ENCODE assay signal across 10 mouse cellular contexts in the genomic region with DNA sequence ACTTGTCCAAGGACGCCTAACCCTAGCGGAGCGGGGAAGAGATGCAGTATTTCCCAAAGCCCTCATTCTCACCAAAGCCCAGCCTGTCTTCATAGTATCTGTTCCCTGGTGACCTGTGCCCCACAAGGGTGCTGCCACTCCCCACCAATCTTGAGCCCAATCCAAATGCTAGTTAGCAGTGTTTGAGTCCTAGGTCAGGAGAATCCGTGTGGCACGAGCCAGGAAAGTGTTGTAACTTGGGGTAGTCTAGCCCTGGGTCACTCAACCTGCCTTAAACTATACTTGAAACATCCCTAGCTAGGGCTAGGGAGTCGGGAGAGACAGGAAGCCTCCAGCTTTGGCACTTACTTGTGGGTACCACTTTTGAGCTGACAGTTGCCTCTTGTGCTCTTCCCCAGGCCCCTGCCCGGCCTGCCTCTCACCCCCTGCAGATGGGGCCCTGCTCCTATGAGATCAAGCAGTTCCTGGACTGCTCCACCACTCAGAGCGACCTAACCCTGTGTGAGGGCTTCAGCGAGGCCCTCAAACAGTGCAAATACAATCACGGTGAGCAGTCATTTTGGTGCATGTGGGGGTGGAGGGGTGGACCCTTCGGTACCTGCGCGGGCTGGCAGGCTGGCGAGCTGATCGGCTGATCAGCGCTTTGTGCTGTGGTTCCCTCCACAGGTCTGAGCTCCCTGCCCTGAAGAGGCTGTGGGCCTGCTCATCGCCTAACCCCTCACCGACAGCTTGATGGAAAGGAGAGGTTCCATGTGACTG. TPM values are rescaled to one million over a fixed set of nuclear protein-coding genes. Genes with fewer than 3 reads are reported as not detected.
A peak's percentile ranks its signal among the peaks of the same experiment; 100 is the strongest.
DNase-seq lines count a peak whose midpoint lies in the region; ATAC-seq and TF ChIP-seq lines count a peak whose summit lies in the region.
"Had no signal": no experiment of that assay in that cellular context is flagged by ENCODE, and none has a peak within 500 bp of the region (broad histone marks: within the 10 kb centered on the region; RNA-seq: fewer than 3 reads in every experiment).

No protein-coding gene starts in this region.

- no peaks in the 10 kb centered on the region for H3K9me3 ChIP-seq in embryonic facial prominence, embryonic 12.5 days
- H3K9me3 ChIP-seq in embryonic facial prominence, embryonic 10.5 days = no peaks in the 10 kb centered on the region
- H3K9me3 ChIP-seq in lung, embryonic 16.5 days (ENCODE audit: control insufficient read depth, low read length) = no peaks in the 10 kb centered on the region
- no peaks in the 10 kb centered on the region for H3K9me3 ChIP-seq in hindbrain, embryonic 14.5 days (ENCODE audit: control insufficient read depth, low read length)
- H3K9me3 ChIP-seq: limb, embryonic 12.5 days had no signal

- DNase-seq in embryonic facial prominence, embryonic 10.5 days (ENCODE audit: low spot score) = no peak
- no peak for DNase-seq in lung, postnatal 14 days
- no peak for DNase-seq in hindbrain, embryonic 14.5 days (ENCODE audit: low spot score)
- no peak for DNase-seq in ovary, adult 18-20 months (ENCODE audit: low spot score)
- DNase-seq in urinary bladder, postnatal 14 days (ENCODE audit: low spot score) = no peak

- no peak for TF ChIP-seq CTCF in small intestine, adult 2 months (IDR thresholded peaks at IDR 0.05; ENCODE audit: extremely low read depth, insufficient read length, insufficient replicate concordance, low read depth, low read length)

- H3K27ac ChIP-seq in embryonic facial prominence, embryonic 12.5 days = no peak overlapping the region
- H3K27ac ChIP-seq in embryonic facial prominence, embryonic 10.5 days (replicated peaks) = no peak overlapping the region
- H3K27ac ChIP-seq in lung, embryonic 16.5 days (ENCODE audit: low read length) = no peak overlapping the region
- no peak overlapping the region for H3K27ac ChIP-seq in hindbrain, embryonic 14.5 days
- H3K27ac ChIP-seq in small intestine, adult 2 months (ENCODE audit: insufficient read depth, low read depth, low read length) = no peak overlapping the region
- H3K27ac ChIP-seq: limb, embryonic 12.5 days had no signal

- peaks cover 28% of the 10 kb centered on the region for H3K27me3 ChIP-seq in embryonic facial prominence, embryonic 12.5 days
- H3K27me3 ChIP-seq in embryonic facial prominence, embryonic 10.5 days (replicated peaks; ENCODE audit: low read depth, poor library complexity, severe bottlenecking) = peaks cover 83% of the 10 kb centered on the region
- H3K27me3 ChIP-seq in lung, embryonic 16.5 days (ENCODE audit: control insufficient read depth, insufficient read depth, low read depth, low read length) = peaks cover 10% of the 10 kb centered on the region
- H3K27me3 ChIP-seq in hindbrain, embryonic 14.5 days (ENCODE audit: control insufficient read depth, insufficient read depth, low read length) = peaks cover 11% of the 10 kb centered on the region; the same call in 1 of the 2 replicates
- 0 out of 2 replicates have a peak, but pooled peaks cover 2% of the 10 kb centered on the region for H3K27me3 ChIP-seq in small intestine, adult 2 months (ENCODE audit: control insufficient read depth, insufficient read depth, low read length)
- H3K27me3 ChIP-seq: Patski had no signal

- H3K4me3 ChIP-seq in embryonic facial prominence, embryonic 12.5 days = no peak overlapping the region
- H3K4me3 ChIP-seq in embryonic facial prominence, embryonic 10.5 days = no peak overlapping the region
- H3K4me3 ChIP-seq in lung, embryonic 16.5 days (ENCODE audit: low read length) = no peak overlapping the region
- no peak overlapping the region for H3K4me3 ChIP-seq in hindbrain, embryonic 14.5 days (replicated peaks; ENCODE audit: low read length)
- H3K4me3 ChIP-seq in small intestine, adult 2 months (ENCODE audit: low read depth, low read length) = peak overlapping the region; percentile 25

- no peak for ATAC-seq in embryonic facial prominence, embryonic 12.5 days (ENCODE audit: insufficient number of reproducible peaks, insufficient read depth, low FRiP score, low TSS enrichment)
- no peak for ATAC-seq in lung, embryonic 16.5 days (ENCODE audit: low read depth)
- no peak for ATAC-seq in hindbrain, embryonic 14.5 days (ENCODE audit: low FRiP score)

- TF ChIP-seq POLR2A in small intestine, adult 2 months (IDR thresholded peaks at IDR 0.05; ENCODE audit: low read depth, low read length) = no peak

- no peak overlapping the region for H3K9ac ChIP-seq in embryonic facial prominence, embryonic 12.5 days
- no peak overlapping the region for H3K9ac ChIP-seq in lung, embryonic 16.5 days (ENCODE audit: low read length)
- H3K9ac ChIP-seq in hindbrain, embryonic 14.5 days = no peak overlapping the region
- H3K9ac ChIP-seq: limb, embryonic 12.5 days had no signal

- WGBS in embryonic facial prominence, embryonic 12.5 days = 32% methylated on average over 18 of the region's 18 CpGs
- WGBS in embryonic facial prominence, embryonic 10.5 days = 32% methylated on average over 18 of the region's 18 CpGs
- 42% methylated on average over 18 of the region's 18 CpGs for WGBS in lung, embryonic 16.5 days
- WGBS in hindbrain, embryonic 14.5 days = 34% methylated on average over 18 of the region's 18 CpGs
- 62% methylated on average over 18 of the region's 18 CpGs for WGBS in small intestine, adult 2 months

- peaks cover 17% of the 10 kb centered on the region for H3K4me1 ChIP-seq in embryonic facial prominence, embryonic 12.5 days
- peaks cover 45% of the 10 kb centered on the region for H3K4me1 ChIP-seq in embryonic facial prominence, embryonic 10.5 days
- H3K4me1 ChIP-seq in lung, embryonic 16.5 days (replicated peaks; ENCODE audit: control insufficient read depth, insufficient read depth, low read length) = peaks cover 11% of the 10 kb centered on the region
- H3K4me1 ChIP-seq in hindbrain, embryonic 14.5 days (replicated peaks; ENCODE audit: control insufficient read depth, insufficient read depth, low read length) = peaks cover 20% of the 10 kb centered on the region
- H3K4me1 ChIP-seq in small intestine, adult 2 months (ENCODE audit: control insufficient read depth, insufficient read depth, insufficient read length, low read length) = peaks cover 16% of the 10 kb centered on the region

- 0 out of 2 replicates have a peak overlapping the region, but pooled peaks have one; percentile 1 for H3K4me2 ChIP-seq in embryonic facial prominence, embryonic 12.5 days (replicated peaks)
- 0 out of 2 replicates have a peak overlapping the region, but pooled peaks have one; percentile 5 for H3K4me2 ChIP-seq in lung, embryonic 16.5 days (ENCODE audit: low read depth, low read length)
- peak overlapping the region; percentile 69; the same call in 1 of the 2 replicates for H3K4me2 ChIP-seq in hindbrain, embryonic 14.5 days (replicated peaks)

- H3K36me3 ChIP-seq in embryonic facial prominence, embryonic 12.5 days = no peaks in the 10 kb centered on the region
- no peaks in the 10 kb centered on the region for H3K36me3 ChIP-seq in embryonic facial prominence, embryonic 10.5 days (replicated peaks)
- H3K36me3 ChIP-seq in lung, embryonic 16.5 days (ENCODE audit: control insufficient read depth, insufficient read depth, low read length) = no peaks in the 10 kb centered on the region
- H3K36me3 ChIP-seq in hindbrain, embryonic 14.5 days (replicated peaks; ENCODE audit: control insufficient read depth, insufficient read depth) = no peaks in the 10 kb centered on the region
- peaks cover 4% of the 10 kb centered on the region for H3K36me3 ChIP-seq in small intestine, adult 2 months (ENCODE audit: control insufficient read depth, insufficient read depth, low read length)
- H3K36me3 ChIP-seq: limb, embryonic 12.5 days had no signal

RNA-seq across cellular contexts. Expression of gene Mmp11, which starts 0.8 kb away (rescaled TPM):
- polyA plus RNA-seq in embryonic facial prominence, embryonic 12.5 days (2016; fragmentation: Nextera tagmentation; extraction: Ambion mirVana) = 110 and 112 TPM in 2 replicates
- 36.7 and 46.4 TPM in 2 replicates for polyA plus RNA-seq in embryonic facial prominence, embryonic 10.5 days (2016; fragmentation: Nextera tagmentation; extraction: Ambion mirVana)
- 74.1 and 77.1 TPM in 2 replicates for polyA plus RNA-seq in lung, embryonic 16.5 days (2015; fragmentation: Nextera tagmentation; extraction: Ambion mirVana)
- polyA plus RNA-seq in hindbrain, embryonic 14.5 days (2014; fragmentation: Nextera tagmentation; extraction: Ambion mirVana) = 16.8 and 18.0 TPM in 2 replicates
- 3.4 and 7.5 TPM in 2 replicates for polyA plus RNA-seq in small intestine, adult 2 months (2012; rRNA removed)

RNA-seq across cellular contexts. Expression of gene Gm867, which starts 3.4 kb away (rescaled TPM):
- 0.31 and 0.37 TPM in 2 replicates for polyA plus RNA-seq in embryonic facial prominence, embryonic 12.5 days (2016; fragmentation: Nextera tagmentation; extraction: Ambion mirVana)
- 0.29 and 0.56 TPM in 2 replicates for polyA plus RNA-seq in embryonic facial prominence, embryonic 10.5 days (2016; fragmentation: Nextera tagmentation; extraction: Ambion mirVana)
- polyA plus RNA-seq in lung, embryonic 16.5 days (2015; fragmentation: Nextera tagmentation; extraction: Ambion mirVana) = 0.97 and 1.0 TPM in 2 replicates
- 2.4 and 3.1 TPM in 2 replicates for polyA plus RNA-seq in hindbrain, embryonic 14.5 days (2014; fragmentation: Nextera tagmentation; extraction: Ambion mirVana)
- not detected in 2 replicates for polyA plus RNA-seq in small intestine, adult 2 months (2012; rRNA removed)

RNA-seq across cellular contexts. Expression of gene Chchd10, which starts 4.2 kb away (rescaled TPM):
- 10.2 and 11.8 TPM in 2 replicates for polyA plus RNA-seq in embryonic facial prominence, embryonic 12.5 days (2016; fragmentation: Nextera tagmentation; extraction: Ambion mirVana)
- polyA plus RNA-seq in embryonic facial prominence, embryonic 10.5 days (2016; fragmentation: Nextera tagmentation; extraction: Ambion mirVana) = 8.4 and 9.6 TPM in 2 replicates
- 68.7 and 70.0 TPM in 2 replicates for polyA plus RNA-seq in lung, embryonic 16.5 days (2015; fragmentation: Nextera tagmentation; extraction: Ambion mirVana)
- polyA plus RNA-seq in hindbrain, embryonic 14.5 days (2014; fragmentation: Nextera tagmentation; extraction: Ambion mirVana) = 148 TPM in 2 replicates
- polyA plus RNA-seq in small intestine, adult 2 months (2012; rRNA removed) = 799 and 1,071 TPM in 2 replicates

RNA-seq across cellular contexts. Expression of gene Vpreb3, which starts 5.8 kb away (rescaled TPM):
- polyA plus RNA-seq in embryonic facial prominence, embryonic 12.5 days (2016; fragmentation: Nextera tagmentation; extraction: Ambion mirVana) = 0.56 and 0.79 TPM in 2 replicates
- 0.42 and 1.1 TPM in 2 replicates for polyA plus RNA-seq in embryonic facial prominence, embryonic 10.5 days (2016; fragmentation: Nextera tagmentation; extraction: Ambion mirVana)
- 0.60 and 1.0 TPM in 2 replicates for polyA plus RNA-seq in lung, embryonic 16.5 days (2015; fragmentation: Nextera tagmentation; extraction: Ambion mirVana)
- 0.48 and 1.6 TPM in 2 replicates for polyA plus RNA-seq in hindbrain, embryonic 14.5 days (2014; fragmentation: Nextera tagmentation; extraction: Ambion mirVana)
- polyA plus RNA-seq in small intestine, adult 2 months (2012; rRNA removed) = 16.0 and 54.3 TPM in 2 replicates
- polyA plus RNA-seq: Patski had no signal

RNA-seq across cellular contexts. Expression of gene Smarcb1, which starts 15.7 kb away (rescaled TPM):
- polyA plus RNA-seq in embryonic facial prominence, embryonic 12.5 days (2016; fragmentation: Nextera tagmentation; extraction: Ambion mirVana) = 269 TPM in 2 replicates
- polyA plus RNA-seq in embryonic facial prominence, embryonic 10.5 days (2016; fragmentation: Nextera tagmentation; extraction: Ambion mirVana) = 284 and 291 TPM in 2 replicates
- polyA plus RNA-seq in lung, embryonic 16.5 days (2015; fragmentation: Nextera tagmentation; extraction: Ambion mirVana) = 191 and 197 TPM in 2 replicates
- 230 and 231 TPM in 2 replicates for polyA plus RNA-seq in hindbrain, embryonic 14.5 days (2014; fragmentation: Nextera tagmentation; extraction: Ambion mirVana)
- 19.9 and 34.1 TPM in 2 replicates for polyA plus RNA-seq in small intestine, adult 2 months (2012; rRNA removed)

Comparison
In these comparisons a context has a peak if more than half of its experiments do, and no peak if none do; other contexts are left out.
1. H3K4me2 ChIP-seq: peak in every context shown above with its lines; median percentile 69 in hindbrain, embryonic 14.5 days; 5 in lung, embryonic 16.5 days; 1 in embryonic facial prominence, embryonic 12.5 days.